1 mouse cellular context compared by ENCODE assay signal in the genomic region with DNA sequence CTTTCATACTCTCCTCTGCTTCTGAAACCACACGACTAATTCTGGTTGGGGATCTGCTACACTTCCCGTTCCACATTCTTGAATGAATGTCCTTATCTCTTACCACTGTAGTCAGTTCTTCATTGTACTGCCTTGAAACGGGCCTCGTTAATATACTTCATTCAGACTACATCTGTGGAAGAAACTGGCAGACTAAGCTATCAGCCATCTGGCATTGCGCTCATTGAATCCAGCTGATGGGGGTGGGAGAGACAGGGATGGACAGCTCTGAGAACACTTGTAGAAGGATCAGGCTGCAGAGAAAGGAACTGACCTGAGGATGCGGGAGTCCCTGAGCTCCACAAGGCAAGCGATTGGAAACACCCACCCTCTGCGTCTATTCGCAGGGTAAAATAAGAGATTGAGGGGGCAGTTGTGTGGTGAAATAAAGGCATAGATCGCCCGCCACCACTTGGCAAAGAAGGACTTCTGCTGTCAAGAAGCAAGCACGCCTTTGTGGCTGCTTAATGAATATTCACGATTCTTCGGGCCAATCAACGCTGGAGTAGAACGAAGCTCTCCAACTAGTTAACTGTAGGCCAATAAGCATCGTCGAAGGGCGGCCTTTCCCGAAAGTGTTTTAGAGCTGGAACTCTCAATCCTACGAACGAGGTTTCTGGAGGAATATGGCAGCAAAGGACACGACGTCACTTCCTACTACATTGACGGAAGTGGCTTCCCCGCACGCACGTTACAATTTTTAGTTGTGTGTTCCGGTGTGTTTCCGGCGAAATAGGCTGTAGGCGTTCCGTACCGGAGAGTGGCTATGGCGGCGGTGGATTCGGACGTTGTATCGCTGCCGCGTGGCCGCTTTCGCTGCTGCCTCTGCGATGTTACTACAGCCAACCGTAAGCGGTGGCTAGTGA.
TF ChIP-seq lines count a peak whose summit lies in the region.

Gene Tut1 (plus strand): TSS at position 713 of the 905 bp plus-strand sequence.

TF ChIP-seq in CH12.LX, 34 proteins besides CTCF, POLR2A, EP300 and RAD21 (continued from another document):
- TF ChIP-seq CHD1 (IDR thresholded peaks at IDR 0.05; ENCODE audit: low read depth, low read length) (no peak), MAZ (IDR thresholded peaks at IDR 0.05; ENCODE audit: low read depth, low read length) (peak; percentile 82), E2F4 (IDR thresholded peaks at IDR 0.05; ENCODE audit: insufficient replicate concordance, low read depth, low read length) (peak; percentile 69; the same call in 1 of the 2 replicates), JUND (conservative IDR thresholded peaks at IDR 0.05; ENCODE audit: low read depth, low read length) (peak; percentile 77), MAFK (IDR thresholded peaks at IDR 0.05; ENCODE audit: insufficient replicate concordance, low read length) (no peak), PAX5 (IDR thresholded peaks at IDR 0.05; ENCODE audit: low read length) (no peak), USF2 (conservative IDR thresholded peaks at IDR 0.05; ENCODE audit: low read depth, low read length) (no peak), RCOR1 (conservative IDR thresholded peaks at IDR 0.05; ENCODE audit: low read depth, low read length) (no peak; the same call in 1 of the 2 replicates), NRF1 (IDR thresholded peaks at IDR 0.05; ENCODE audit: low read depth, low read length) (peak; percentile 44; the same call in 1 of the 2 replicates), MEF2A (IDR thresholded peaks at IDR 0.05; ENCODE audit: borderline replicate concordance, low read depth, low read length) (peak; percentile 88), CHD2 (IDR thresholded peaks at IDR 0.05; ENCODE audit: low read length) (peak; percentile 80), UBTF (IDR thresholded peaks at IDR 0.05; ENCODE audit: low read depth, low read length) (peak; percentile 27; the same call in 1 of the 2 replicates), SMC3 (IDR thresholded peaks at IDR 0.05; ENCODE audit: low read depth, low read length) (peak; percentile 18), JUN (IDR thresholded peaks at IDR 0.05; ENCODE audit: insufficient read depth, low read depth, low read length) (peak; percentile 47; the same call in 1 of the 2 replicates), POLR2AphosphoS2 (IDR thresholded peaks at IDR 0.05; ENCODE audit: low read depth, low read length) (peak; percentile 27; the same call in 1 of the 2 replicates), SIN3A (IDR thresholded peaks at IDR 0.05; ENCODE audit: low read length) (peak; percentile 98), GABPA (IDR thresholded peaks at IDR 0.05; ENCODE audit: insufficient replicate concordance, low read depth, low read length) (peak; percentile 66; the same call in 1 of the 2 replicates), TCF12 (IDR thresholded peaks at IDR 0.05; ENCODE audit: low read depth, low read length) (peak; percentile 95), TBP (conservative IDR thresholded peaks at IDR 0.05; ENCODE audit: low read depth, low read length) (peak; percentile 96), MYC (IDR thresholded peaks at IDR 0.05; ENCODE audit: low read depth, low read length) (peak; percentile 97), KAT2A (IDR thresholded peaks at IDR 0.05; ENCODE audit: insufficient replicate concordance, low read length) (peak; percentile 97; the same call in 1 of the 2 replicates)
